Mouse (Mus musculus) stomach, postnatal 0 days (tissue): ENCODE results near the gene Rad51.

Experiments
- CTCF ChIP-seq: IDR thresholded peaks from 2 replicates; pipeline ENCODE4 v1.5.1; 2016; ENCODE audit warnings: antibody characterized with exemption, low read depth, mild to moderate bottlenecking, moderate library complexity
- EP300 ChIP-seq: optimal IDR thresholded peaks from 2 replicates; pipeline ENCODE3; 2016; ENCODE audit warnings: antibody characterized with exemption

GRCm38 (mm10) chr2:119172446-119172845 lies 59.9 kb downstream of the Rad51 start:
- TF ChIP-seq CTCF (no peak), EP300 (no peak)
